Mouse (Mus musculus): ENCODE measurements around the gene Trh.
A peak's percentile ranks its signal among the peaks of the same experiment; 100 is the strongest.

Gene Trh

GRCm38 (mm10) chr6:92244591-92244990, at the start of gene Trh:
Gene Trh, minus strand, starts transcription at chr6:92244650.
- DNase-seq, result no peak

- no peak for DNase-seq
These were observed 46.4 kb upstream of the Trh start for GRCm38 (mm10) chr6:92290826-92291225.

GRCm38 (mm10) chr6:92286889-92287288, 42.4 kb upstream of the Trh start:
- DNase-seq, result no peak

- peak; percentile 49 to 61 for DNase-seq
These were observed 41.9 kb upstream of the Trh start for GRCm38 (mm10) chr6:92286258-92286888.

GRCm38 (mm10) chr6:92285559-92285958, 41.1 kb upstream of the Trh start:
- no peak for DNase-seq

DNA sequence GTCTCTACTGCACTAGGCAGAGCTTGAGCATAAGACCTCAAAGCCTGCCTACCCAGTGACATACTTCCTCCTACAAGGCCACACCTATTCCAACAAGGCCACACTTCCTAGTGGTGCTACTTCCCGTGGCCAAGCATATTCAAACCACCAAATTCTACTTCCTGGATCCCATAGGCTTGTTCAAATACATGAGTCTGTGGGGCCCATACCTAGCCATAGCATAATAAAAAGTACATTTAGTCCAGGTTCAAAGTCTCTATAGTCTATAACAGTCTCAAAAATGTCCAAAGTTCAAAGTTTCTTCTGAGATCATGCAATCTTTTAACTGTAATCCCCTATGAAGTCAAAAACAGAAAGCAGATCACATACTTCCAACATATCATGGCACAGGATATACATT, 32.7 kb upstream of the Trh start:
- DNase-seq, result no peak

DNA sequence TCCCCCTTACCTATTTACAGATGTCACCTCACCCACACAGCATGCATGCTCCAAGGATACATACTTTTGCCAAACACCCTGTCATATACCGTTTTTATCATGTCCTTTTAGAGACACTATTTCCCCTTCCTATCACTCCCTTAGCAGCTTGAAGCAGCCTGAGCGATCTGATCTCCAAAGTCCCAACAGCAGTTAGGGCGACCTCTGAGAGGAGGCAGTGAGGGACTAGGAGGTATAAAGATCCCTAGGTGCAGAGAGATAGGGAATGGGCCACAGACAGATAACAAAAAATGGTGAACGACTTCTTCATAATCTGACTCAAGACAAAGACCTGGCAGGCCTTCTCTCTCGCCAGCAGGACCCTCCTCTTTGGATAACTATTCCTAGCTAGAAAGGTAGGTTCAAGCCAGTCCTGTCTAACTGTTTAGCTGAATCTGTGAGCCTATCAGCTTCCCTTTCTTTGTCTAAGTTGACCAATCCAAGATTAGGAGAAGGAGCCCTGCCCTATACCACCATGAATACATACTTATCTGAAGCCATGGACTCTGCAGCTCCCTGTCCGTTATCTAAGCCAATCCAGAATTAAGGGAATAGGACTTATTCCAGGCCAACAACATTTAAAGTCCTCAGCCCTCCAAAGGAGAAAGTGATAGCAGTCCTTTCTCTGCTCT, 29.3 kb upstream of the Trh start:
- DNase-seq, result no peak

DNA sequence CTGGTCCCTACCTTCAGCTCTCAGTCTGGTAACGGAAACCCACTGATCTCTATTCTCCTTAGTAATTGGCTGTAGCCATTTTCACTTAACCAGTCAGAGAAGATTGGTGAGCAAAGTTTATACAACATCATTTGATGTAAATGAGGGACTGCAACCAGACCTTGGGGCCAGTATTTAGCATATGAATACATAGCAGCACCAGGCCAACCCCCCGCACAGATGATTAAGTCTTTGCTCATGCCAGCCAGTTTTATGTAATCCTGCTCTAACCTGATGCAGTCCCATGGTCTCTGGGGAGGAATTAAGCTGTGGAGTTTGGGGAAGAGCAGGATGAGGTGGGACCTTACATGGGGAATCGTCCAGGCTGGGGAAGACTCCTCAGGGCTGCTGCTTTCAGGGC, 28.2 kb upstream of the Trh start:
- no peak for DNase-seq

- peak; percentile 58 to 71 for DNase-seq
These were observed 24.6 kb upstream of the Trh start for GRCm38 (mm10) chr6:92269019-92269418.

DNA sequence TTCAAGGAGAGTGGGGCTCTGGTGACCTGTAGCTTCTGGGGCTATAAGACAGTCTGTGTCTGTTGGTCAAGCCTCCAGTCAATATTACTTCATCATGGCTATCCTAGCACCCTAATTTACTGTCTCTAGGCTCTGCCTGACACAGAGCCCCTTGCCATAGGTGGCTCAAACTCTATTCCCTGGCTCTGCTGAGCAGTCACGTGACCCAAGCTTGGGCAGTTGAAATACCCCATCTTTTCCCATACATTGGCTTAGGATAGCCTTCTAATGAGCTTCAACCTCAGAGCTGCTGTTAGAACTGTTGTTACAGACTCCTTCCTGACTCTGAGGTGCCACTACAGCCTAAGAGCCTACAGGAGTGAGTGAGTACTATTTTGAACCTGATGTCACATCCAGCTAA, 23.6 kb upstream of the Trh start:
- no peak for DNase-seq

DNA sequence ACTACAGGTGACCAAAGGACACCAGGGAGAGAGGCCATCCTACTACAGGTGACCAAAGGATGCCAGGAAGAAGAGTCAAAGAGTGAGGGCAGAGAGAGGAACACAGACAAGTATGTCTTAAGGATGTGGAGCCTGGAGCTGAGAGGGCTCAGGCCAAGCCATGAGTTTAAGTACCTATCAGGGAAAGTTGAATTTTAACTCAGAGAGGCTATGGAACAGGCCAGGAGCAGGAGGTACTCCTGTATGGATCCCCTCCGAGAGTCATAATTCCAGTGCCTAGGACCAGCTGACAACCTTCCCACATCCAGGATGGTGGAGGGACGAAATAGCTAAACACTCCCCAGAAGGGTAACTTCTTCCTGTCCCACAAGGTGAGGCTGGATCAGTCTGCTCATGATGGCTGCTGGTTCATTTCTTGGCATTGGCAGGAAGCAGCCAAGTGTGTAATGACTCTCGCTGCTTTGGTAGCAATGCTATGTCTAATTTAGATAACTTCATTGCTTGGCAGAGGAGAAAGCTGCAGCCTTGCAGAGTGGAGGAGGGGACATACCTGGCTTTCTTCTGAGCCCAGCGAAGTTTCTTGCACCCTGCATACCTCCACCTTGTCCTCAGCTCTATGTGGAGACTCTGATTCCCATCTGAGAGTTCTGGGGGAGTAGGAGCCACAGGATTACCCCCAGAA, 16.9 kb upstream of the Trh start:
- no peak for DNase-seq

DNA sequence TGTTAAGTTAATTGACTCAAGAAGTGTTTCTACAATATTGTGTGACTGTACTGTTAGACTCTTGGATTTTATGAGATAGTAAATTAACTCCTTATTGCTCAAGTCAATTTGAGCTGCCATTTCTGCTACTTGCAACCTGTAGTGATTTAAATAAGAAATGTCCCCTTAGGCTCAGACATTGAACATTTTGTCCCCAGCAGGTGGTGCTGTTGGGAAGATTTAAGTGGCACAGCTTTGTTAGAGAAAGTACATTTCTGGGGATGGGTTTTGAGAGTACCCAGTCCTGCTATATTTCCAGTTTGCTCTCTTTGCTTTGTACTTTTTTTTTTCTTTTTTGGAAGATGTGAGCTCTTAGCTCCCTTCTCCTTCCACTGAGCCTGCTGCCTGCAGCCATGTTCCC, 10.9 kb upstream of the Trh start:
- DNase-seq, result no peak

DNA sequence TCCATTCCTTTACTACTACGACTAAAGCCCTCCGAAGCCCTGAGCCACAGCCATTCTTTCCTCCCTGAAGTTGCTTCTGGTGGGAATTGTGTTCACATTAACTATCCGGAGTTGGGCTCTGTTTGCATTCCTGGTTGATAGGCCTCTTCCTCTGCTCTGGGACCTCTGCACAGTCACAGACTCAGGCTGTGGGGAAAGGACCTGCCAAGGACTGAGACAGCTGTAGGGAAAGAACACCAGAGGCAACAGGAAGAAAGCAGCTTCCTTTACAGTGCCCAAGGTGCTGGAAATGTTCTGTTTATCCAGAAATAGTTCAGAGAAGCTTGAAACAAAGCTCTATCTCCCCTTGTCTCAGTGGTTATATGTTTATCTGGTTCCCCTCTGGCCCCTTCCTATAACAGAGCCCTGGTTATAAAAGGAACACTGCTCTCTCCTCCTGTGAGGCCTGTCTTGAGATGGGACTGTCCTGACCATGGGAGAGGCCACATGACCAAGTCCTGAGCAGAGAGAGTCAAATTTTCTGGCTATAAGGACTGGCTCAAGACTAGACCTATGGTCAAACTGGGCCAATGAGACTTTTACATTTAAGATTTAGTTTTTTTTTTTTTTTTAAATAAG, 8.9 kb upstream of the Trh start:
- no peak for DNase-seq

DNA sequence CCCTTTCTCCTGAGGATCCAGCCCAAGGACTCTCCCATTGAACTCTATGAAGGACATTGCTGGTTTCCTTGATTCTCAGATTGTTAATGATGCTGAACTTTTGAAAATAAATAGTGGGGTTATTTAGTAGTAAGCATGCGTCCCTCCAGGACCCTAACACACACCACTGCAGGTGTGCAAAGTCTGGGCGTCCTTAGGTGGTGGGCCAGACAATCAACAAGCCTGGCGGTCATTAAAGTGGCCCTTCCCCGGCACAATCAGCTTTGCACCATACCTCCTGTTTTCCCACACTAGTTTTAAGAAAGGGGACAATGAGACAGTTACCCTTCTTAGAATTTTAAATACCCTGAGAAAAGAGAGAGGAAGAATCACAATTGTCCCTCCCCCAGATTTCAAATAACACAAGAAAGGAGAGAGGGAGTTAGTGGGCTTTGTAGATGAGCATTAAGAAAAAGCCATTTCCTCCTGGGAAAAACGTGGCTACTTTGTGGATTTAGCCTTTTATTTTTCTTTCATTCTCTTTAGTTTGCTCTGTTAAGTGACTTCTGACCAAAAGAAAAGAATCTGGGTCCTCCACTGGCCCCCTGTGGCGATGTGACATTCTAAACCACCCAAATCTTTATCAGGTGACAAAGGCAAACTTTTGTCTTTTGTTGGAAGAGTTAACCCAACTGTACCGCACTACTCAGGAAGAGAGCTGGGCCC, 2.9 kb upstream of the Trh start:
- DNase-seq, result no peak

- DNase-seq, result no peak
These were observed 1.9 kb upstream of the Trh start for GRCm38 (mm10) chr6:92246335-92246734.

- peak; percentile 33 to 61 for DNase-seq
These were observed 3.1 kb downstream of the Trh start for GRCm38 (mm10) chr6:92241178-92241906.

GRCm38 (mm10) chr6:92235036-92235435, 9.4 kb downstream of the Trh start:
- no peak for DNase-seq

GRCm38 (mm10) chr6:92231762-92232161, 12.7 kb downstream of the Trh start:
- DNase-seq, result no peak

- DNase-seq, result no peak
These were observed 13.1 kb downstream of the Trh start for GRCm38 (mm10) chr6:92231356-92231755.

- DNase-seq, result no peak
These were observed 14.9 kb downstream of the Trh start for GRCm38 (mm10) chr6:92229586-92229985.

DNA sequence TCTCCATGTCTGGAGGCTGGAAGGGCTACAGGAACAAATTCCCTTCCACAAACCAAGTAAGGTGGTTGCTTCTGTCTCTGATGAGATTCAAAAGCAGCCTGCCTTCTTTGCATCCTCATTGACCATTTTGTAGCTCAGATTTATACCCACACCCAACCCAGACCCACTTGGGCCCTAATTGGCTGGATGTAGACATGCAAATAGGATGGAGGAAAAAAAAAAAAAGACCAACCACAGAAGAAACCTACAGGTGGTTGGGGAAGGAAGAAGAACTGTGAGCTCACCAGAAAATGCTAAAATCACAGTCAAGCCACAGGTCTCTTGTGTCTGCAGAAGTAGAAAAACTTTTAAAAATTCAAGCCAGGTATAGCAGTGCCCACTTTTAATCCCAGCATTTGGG, 15.3 kb downstream of the Trh start:
- no peak for DNase-seq

DNA sequence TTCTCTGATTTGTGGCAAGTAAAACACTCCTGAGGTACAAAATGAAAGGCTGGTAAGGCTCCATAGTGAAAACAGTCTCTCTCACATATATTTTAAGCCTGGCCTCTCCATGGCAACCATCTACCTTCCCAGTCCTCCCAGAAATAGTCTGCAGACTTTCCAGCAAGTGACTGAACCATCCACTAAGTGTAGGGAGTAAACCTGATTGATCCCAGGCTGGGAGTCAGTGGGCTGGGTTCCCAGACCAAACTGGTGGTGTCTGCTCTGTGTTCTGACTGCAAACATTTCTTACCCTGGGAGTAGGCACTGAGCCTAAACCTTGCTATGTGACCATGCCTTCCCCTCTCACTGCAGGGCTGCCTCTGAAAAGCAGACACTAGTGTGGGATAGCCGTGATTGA, 19.5 kb downstream of the Trh start:
- no peak for DNase-seq

- DNase-seq, result no peak
These were observed 22.4 kb downstream of the Trh start for GRCm38 (mm10) chr6:92222021-92222420.
